Mouse (Mus musculus) c-Kit-positive CD71-positive TER-119-negative erythroid progenitor cells, embryonic 14.5 days (primary cell): Measurements from ENCODE around the gene Elp1.

Source experiments
- DNase-seq: peaks from one replicate; pipeline ENCODE4 v3.0.0-alpha.2; 2013; ENCODE audit warnings: low read depth

Gene Elp1

DNA sequence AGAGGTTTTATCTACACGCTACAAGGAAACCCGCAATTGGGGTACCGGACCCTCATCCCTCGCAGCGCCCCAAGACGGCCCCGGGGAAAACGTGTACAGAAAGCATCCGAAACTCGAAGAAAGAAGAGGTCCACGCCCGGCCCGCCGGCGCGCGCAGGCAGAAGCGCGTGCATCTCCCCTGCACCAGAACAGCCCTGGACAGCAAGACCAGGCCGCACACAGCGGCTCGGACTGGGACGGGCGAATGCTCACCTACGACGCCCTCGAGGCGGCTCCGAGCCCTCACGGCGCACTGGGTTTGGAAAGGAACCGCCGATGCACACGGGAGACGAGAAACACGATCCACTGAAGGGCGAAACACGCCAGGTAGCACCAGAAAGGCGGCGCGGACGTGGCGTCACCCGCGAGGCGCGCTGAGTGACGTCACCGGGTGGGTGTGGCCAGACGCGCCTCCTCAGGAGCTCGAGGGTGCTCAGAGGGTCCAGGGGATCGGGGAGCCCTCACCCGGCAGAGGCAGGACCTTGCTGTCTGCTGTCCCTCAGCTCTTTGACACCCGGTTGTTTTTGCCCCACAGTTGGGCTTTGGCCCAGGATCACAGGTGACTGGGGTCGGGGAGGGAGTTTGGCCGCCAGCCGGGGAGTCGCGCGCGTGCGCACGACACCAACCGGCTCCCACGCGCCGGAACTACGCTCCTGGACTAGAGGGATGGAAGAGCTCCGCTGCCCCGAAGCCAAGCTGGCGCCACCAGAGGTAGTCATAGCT, at the start of gene Elp1, which contains the start of gene Fam206a:
TSS of gene Elp1 (minus strand) at position 425 of the 762 bp plus-strand sequence.
TSS of gene Fam206a (plus strand) at position 439 of the 762 bp plus-strand sequence.
- peak; percentile 80 for DNase-seq

DNA sequence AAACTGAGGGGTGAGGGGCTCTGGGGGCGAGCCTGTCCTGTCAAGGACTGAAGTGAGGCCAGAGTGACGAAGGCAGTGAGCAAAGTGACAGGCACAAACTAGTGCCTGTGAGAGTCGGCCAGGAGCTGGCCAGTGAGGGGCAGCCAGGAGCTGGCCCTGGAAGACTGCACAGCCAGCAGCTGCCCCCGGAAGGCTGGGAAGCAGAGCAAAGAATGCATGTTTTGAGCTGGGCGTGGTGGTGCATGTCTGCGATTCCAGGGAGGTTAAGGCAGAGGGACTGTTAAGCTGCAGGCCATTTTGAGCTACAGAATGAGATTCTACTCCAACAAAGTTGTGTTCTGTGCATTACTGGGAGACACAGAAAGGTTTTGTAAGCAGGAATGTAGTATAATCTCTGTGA, 48.6 kb upstream of the Elp1 start:
- DNase-seq, result no peak

DNA sequence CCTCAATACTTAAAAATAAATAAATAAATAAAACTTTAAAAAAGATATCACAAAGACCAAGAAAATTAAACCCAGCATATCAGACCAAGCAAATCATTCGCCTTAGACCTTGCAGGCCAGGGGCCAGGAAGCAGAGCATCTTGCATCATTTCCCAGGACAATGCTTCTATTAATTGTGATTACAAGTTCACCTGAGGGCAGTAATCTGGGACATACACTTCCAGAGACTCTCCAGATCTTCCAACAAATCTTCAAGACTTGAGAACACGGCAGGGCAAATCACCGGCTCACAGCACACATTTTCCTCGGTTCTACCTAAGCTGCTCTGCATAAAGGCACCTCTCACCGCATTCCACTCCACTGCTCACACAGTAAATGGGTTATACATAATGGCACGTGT, 45.9 kb upstream of the Elp1 start:
- DNase-seq, result no peak

DNA sequence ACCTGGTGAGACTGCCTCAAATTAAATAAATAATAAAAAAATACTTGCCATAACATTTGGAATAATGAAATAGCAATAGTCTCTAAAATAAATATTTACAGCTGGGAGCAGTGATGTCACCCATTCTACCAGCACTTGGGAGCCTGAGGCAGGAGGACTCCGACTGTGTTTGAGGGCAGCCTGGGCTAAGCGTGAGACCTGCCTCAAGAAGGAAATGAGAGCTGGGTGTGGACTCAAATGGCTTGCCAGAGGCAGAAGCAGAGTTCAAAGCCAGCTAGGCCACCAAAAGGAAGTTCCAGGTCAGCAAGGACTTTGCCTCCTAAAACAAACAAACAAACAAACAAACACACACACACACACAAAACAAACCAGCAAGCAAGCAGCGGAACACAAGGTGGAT, 45.3 kb upstream of the Elp1 start:
- no peak for DNase-seq

DNA sequence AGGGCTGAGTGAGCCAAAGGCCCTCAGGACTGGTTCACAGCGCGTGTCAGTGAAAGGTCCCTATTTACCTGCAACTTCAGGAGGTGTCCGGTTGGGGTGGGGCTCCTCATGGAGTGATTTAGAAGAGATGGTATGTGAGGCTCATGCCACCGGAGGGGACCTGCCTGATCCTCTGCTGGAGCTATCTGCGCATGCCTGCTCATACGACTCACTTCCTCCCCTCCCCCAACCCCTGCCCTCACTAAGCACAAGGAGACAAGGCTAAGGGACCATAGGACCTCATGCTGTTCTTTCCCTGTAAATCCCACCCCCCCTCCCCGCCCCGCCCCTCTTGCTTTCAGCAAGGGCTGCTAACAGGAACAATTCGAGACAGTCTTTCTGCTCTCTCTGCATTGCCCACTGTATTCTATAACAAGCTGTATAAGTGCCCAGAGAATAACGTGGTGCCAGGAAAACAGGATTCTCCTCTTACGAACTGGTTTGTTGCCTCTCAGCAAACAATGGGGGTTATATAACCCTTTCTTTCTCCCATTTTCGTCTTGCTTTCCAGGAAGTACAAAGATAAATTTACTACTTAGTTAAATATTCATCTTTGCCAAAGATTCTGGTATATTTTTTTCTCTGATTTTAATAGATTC, 43.9 kb upstream of the Elp1 start:
- no peak for DNase-seq

DNA sequence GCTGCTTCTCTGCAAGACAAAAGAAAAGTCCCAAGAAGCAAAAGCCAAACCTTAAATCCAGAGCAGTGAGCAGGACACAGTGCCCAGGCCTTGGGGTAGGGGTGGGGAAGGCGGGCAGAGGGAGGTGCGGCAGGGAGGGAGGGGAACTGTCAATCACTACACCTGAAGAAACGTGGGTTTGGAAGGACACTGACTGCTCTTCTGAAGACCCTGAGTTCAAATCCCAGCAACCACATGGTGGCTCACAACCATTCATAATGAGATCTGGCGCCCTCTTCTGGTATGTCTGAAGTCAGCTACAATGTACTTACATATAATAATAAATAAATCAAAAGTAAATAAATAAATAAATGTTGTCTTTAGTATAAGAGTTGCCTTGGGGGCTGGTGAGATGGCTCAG, 42.8 kb upstream of the Elp1 start:
- DNase-seq, result no peak

DNA sequence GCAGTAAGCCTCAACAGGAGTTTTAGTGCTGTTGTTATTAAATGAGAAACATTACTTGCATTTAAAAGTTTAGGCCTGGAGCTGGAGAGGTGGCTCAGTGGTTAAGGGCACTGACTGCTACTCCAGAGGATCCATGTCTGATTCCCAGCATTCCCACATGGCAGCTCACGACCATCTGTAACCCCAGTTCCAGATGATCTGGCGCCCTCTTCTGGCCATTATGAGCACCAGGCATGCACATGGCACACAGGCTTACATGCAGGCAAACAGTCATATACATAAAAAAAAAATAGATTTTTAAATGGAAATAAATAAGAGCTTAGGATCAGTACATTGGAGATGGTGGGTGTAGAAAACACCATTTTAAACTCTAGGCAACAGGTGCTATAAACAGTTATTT, 41.8 kb upstream of the Elp1 start:
- DNase-seq, result no peak

DNA sequence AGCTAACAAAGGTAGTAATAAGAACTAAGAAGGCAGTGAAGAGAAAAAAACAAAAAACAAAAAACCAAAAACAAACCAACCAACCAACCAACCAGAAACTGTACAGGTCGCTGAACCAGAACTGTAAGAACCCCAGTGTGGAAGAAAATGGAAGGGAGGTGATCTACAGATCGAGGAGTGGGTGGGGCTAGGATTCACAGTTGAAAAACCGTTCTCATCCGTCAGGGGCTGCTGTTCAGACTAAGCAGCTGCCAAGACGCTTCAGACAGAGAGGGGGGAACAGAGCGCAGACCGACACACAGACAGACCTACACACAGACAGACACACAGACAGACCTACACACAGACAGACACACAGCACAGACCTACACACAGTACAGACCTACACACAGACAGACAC, 40.4 kb upstream of the Elp1 start:
- DNase-seq, result no peak

DNA sequence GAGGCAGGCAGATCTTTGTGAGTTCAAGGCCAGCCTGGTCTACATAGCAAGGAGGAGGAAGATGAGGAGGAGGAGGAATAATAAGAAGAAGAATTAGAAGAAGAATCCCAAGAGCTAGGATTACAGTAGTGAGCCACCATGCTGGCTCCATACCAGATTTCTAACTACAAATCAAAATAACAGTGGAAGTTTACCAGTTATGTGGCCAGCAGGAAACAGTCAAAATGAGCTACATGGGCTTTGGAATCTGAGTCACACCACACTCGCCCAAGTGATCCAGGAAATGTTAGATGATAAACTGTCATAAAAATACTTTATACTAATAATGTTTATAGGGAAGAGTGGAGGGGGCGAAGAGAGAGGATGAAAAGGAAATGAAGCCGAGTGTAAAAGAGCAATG, 38.2 kb upstream of the Elp1 start:
- DNase-seq, result no peak

DNA sequence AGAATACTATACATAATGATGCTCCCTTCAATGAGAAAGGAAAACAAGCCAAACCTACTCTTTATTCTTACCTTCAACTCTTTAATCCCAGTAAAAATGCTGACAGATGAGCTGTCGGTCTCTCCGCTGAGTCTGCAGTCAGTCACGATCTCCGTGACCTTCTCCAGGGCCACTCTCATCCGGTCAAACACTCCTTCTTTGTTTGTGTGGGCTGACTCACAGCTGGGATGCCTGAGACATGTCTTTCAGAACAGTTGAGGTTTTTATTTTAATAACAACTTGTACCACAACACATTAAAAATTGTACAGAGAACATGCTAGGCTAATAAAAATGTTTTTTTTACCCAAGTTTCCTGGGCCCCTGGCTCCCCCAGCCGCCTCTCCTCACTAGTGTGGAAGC, 35.5 kb upstream of the Elp1 start:
- no peak for DNase-seq

DNA sequence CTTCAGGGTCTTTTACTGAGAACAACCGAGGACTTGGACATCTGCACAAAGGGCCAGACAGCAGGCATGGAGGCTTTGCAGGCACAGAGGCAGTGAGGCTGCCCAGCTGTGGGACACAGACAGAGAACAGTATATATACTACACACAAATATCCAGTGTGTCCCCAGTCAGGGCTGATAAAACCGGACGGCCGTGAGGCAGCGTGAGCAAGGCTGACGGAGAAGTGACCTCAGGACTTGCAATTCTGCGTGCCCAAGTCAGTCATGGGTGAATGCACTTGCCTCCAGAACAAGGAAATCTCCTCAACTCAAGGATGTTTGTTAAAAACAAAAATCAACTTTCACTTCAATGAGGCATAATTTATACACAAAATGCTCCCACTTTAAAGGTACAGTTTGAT, 29.9 kb upstream of the Elp1 start:
- DNase-seq, result no peak

DNA sequence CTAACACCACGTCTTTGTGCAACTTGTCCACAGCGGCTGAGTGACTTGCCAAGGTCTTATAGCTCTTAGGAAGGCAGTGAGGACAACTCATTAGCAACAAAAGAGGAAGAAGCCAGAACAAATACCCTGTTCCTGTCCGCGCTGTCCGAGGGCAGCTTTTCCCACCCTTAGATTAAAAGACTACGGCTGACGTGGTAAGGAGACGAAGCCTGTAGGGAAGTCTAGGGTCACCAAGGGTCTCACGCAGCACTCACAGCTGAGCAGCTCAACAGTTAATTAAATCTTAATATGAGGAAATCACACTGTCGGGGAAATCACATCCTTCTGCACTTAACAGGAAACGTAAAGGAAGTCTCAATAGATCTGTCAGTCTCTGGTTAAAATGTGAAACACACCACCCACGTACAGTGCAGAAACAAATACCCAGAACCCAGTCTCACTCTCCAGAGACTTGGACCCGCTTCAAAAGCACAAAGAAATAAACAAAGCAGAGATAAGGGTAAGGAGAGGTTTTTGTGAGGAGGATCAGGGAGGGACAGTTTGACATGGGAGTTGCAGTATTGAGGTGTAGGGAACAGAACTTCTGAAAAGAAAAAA, 29.0 kb upstream of the Elp1 start:
- no peak for DNase-seq

DNA sequence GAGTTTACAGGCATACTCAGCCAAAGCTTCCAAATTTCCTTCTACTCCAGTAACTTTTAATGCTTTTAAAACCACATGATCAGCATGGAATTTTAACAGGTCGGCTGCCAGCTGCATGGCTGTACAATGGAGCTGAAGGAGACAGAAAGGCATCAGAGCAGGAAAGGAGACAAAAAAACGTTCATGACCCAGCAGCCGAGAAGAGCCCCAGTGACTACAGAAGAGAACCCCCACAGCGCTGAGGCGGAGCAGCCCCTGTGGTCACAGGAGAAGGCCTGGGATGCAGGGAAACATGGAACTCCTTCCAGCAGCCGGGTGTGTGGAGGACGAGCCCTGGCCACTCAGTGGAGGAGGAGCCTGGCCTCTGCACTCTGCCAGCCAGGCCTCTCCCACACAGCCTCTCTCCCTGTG, 27.4 kb upstream of the Elp1 start:
- no peak for DNase-seq

DNA sequence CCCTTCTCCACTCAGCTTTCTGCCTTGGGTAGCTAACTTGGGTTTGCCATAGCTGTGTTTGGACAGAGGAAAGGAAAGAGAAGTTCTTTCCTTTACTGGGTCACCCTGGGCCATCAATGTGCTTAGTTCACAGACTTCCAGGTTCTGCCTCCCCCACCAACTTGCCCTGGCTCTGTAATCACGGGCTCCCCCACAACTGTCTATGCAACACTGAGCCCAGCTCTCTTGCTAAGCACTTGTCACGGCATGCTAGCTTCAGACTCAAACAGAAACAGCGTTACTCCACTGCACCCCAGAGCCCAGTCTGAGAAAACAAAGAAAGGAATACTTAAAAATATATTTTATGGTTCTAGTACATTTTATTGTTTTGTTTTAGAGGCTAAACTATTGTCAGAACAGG, 26.8 kb upstream of the Elp1 start:
- no peak for DNase-seq

DNA sequence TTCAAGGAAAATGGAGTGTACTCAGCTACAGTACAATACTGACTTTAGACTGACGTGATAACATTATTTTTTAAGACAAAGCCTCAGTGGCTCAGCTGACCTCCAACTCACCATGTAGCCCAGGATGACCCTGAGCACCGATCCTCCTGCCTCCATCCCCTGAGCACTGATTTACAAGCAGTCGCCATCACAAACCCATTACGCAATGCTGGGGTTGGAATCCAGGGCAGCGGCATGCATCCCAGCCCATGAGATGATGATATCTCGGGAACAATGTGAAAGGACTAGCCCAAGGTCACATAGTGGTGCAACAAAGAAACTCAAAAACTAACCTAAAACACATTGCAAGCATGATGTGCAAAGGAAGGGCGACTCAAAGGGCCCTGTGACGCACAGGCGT, 22.1 kb upstream of the Elp1 start:
- DNase-seq, result no peak

DNA sequence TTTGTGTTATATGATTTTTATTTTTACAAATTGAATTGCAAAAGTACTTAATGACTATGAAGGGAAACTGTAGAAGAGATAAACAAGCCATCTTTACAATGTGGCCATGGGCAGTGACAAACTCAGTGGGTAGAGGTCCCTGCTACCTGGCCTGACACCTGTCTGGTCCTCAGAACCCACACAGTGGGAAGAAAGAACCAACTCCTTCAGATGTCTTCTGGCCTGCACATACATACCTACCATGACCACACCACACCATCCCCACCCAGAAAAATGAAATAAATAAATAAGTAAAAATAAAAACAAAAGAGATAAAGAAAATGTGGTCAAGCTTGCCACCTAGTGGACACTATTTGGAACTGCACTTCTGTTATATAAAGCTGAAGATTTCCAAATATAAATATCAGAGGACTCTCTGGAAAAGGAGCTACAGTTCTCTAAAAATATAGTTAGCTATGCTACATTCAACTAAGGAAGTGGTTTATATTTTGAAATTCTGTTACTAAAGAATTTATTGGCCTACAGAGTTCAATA, 18.0 kb upstream of the Elp1 start:
- DNase-seq, result peak; percentile 22

DNA sequence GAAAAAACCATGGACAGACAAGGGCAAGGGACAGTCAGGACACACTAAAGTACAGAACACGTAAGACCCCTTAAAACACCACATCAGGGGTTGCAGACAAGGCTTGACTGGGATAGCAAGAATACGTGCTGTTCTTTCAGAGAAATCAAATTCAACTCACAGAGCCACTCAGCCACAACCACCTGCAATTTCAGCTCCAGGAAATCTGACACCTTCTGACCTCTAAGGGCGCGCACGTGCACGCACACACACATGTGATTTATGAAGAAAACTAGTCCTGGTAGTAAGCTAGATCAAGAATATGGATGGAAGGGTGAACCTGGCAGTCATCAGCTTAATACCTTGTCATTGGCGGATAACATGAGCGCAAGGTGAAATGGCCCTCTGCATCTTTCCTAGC, 13.0 kb upstream of the Elp1 start:
- no peak for DNase-seq

DNA sequence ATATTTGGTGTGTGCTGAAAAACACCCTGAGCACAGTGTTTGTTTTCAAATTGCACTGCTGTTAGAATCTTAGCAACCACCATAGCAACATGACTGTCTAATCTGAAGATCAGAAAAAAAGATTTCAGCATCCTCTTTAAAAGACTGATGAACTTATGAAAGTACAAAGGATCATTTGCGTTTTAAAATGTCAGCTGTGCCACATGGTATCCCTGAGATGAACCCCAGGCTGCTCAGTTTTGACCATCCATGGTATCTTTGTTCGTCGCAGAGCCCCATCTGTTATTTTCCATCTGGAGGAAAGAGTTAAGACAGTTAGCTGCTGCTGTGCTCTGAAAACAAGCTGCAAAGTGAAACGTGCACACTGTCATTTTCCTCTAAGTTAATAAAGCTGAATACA, 10.0 kb upstream of the Elp1 start:
- DNase-seq, result no peak

DNA sequence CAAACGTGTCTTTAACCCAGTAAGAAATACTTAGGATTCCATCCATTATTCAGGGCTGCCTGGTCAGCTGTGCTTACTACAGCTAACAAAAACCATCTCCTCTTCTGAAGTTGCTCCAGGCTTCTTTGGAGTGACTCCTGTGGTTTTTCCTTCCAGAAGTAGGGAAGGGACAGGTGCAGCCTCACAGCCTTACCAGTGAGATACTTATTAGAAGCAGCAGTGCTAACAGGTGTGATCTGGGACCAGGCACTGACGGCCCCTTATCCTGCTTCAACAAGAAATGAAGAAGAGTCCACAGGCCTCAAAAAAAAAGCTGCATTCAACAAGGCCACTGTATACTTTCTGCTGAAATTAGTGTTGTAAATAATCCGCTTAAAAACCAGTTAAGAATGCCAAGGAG, 9.5 kb upstream of the Elp1 start:
- no peak for DNase-seq

DNA sequence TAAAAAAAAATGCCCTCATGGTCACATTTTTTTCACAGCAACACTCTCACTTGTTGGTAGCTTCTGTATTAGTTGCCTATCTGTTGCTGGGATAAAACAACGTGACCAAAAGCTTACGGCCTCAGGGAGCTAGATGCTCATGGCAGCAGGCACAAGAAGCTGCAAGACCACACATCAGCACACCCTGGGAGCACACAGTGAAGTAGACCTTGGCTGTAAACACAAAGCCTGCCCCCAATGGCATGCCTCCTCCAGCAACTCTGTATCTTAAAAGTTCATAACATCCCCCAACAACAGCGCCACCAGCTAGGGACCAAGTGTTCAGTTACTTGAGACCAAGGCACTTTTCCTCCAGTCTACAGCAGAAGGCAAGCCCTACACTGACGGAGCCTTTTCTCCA, 6.9 kb upstream of the Elp1 start:
- no peak for DNase-seq

DNA sequence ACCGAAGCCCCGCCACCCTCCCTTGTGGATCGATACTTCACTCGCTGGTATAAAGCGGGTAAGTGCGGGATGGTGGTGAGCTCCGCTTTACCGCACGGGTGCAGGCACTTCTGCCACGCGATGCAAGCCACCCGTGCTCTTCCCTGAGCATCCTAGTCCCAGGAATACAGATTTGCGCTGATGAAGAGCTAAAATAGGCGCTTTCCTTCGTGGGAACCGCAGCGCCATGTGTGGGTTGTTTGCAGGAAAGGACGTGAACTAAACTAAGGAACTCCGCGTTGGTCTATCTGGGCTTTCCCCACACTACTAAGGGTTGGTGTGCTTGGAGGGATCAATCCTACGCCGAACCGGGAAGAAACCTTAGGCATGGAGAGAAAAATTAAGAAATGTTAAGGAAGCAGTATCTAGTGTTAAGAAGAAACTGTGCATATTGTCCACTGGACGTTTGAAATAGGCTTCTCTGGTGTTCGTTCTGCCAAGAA, 579 bp upstream of the Elp1 start:
- no peak for DNase-seq

DNA sequence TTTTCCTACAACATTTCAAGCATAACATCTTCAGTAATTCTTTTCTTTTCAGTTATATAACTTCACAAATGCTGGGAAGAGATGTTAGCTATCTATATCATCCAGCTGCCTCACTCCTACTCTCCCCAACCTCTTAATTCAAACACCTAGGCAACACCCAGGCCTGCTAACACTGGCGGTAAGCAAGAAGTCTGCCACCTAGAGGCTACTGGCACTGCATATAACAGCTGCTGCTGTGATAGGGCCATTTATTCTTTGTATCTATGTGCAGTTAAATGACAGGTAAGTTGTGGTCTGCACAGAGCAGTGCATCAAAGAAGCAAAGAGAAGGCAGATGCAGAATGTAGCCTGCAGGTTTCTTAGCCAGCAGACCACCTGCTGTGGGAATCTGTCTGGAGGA, 10.8 kb downstream of the Elp1 start:
- no peak for DNase-seq

DNA sequence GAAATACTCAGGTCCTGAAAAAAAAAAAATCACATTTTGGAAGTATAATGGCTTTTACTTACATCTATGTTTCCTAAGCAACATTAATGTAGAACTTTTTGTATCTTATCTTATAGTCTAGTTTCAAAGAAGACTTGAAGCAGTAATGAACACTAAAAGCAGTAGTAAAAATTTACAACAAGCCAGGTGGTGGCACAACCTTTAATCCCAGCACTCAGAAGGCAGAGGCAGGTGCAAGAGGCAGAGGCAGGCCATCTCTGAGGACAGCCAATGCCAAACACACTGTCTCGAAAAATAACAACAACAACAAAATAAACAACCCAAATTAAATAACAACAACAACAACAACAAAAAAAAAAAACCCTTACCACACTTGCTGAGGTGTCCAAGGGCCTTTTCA, 31.1 kb downstream of the Elp1 start:
- no peak for DNase-seq
